Mouse (Mus musculus) neural tube, embryonic 14.5 days (tissue): ENCODE measurements around the gene Fam234a. TPM values are rescaled to one million over a fixed set of nuclear protein-coding genes. Genes with fewer than 3 reads are reported as not detected.

Experiments used
- ATAC-seq: fragments of 200-750 bp; cut with Nextera tagmentation; 2 replicates; pipeline ENCODE4 v1.8.0; 2017; ENCODE audit warnings: low read depth, mild to moderate bottlenecking, moderate TSS enrichment, moderate library complexity
- H3K27ac ChIP-seq: fragments of 300-500 bp; sonication (generic); 2 replicates; pipeline ENCODE4 v1.5.1; 2014; ENCODE audit warnings: low read depth, mild to moderate bottlenecking, control low read depth, low read length, moderate library complexity, mixed read lengths
- H3K27me3 ChIP-seq: fragments of 300-500 bp; sonication (generic); 2 replicates; pipeline ENCODE4 v1.6.1; 2014; ENCODE audit warnings: low read length; ENCODE audit not compliant: control insufficient read depth, insufficient read depth
- H3K36me3 ChIP-seq: fragments of 300-500 bp; sonication (generic); 2 replicates; pipeline ENCODE4 v1.6.1; 2014; ENCODE audit warnings: low read length, mixed read lengths; ENCODE audit not compliant: control insufficient read depth, insufficient read depth
- H3K4me1 ChIP-seq: fragments of 300-500 bp; sonication (generic); 2 replicates; pipeline ENCODE4 v1.6.1; 2014; ENCODE audit warnings: low read length; ENCODE audit not compliant: control insufficient read depth, insufficient read depth
- H3K4me2 ChIP-seq: fragments of 300-500 bp; sonication (generic); 2 replicates; pipeline ENCODE4 v1.6.1; 2014; ENCODE audit warnings: mild to moderate bottlenecking, low read depth, low read length, control low read depth
- H3K4me3 ChIP-seq: fragments of 300-500 bp; sonication (generic); 2 replicates; pipeline ENCODE4 v1.5.1; 2014; ENCODE audit warnings: low read depth, low read length, control low read depth, mixed read lengths
- H3K9ac ChIP-seq: fragments of 300-500 bp; sonication (generic); replicated peaks from 2 replicates; pipeline ENCODE4 v1.6.1; 2014; ENCODE audit warnings: low read depth, mild to moderate bottlenecking, control low read depth, low read length, mixed read lengths
- H3K9me3 ChIP-seq: fragments of 300-500 bp; sonication (generic); 2 replicates; pipeline ENCODE4 v1.6.1; 2016; ENCODE audit warnings: low read length; ENCODE audit not compliant: control insufficient read depth
- WGBS: fragments of 180-500 bp; shearing (Covaris S2); extraction: QIAGEN DNeasy Blood & Tissue Kit; methylation state at CpG from one replicate; pipeline ENCODE4 v1.1.7; 2014; 5-methylcytosine and 5-hydroxymethylcytosine counted together
- polyA plus RNA-seq: library from polyadenylated mRNA; unstranded; fragments of >200 nt; fragmentation: Nextera tagmentation; extraction: Ambion mirVana; gene quantifications from 2 replicates; pipeline ENCODE4 v1.2.1, GENCODE M21; 2014

Gene Fam234a
- polyA plus RNA-seq, 1 experiment from 2014 or later = 25.3 TPM

GRCm38 (mm10) chr17:26162736-26163135 is 81.3 kb downstream of the Fam234a start:
- Histone ChIP-seq H3K4me2 (no peak overlapping the region), H3K27ac (no peak overlapping the region), H3K27me3 (no peaks in the 10 kb centered on the region), H3K4me1 (no peaks in the 10 kb centered on the region), H3K36me3 (no peaks in the 10 kb centered on the region), H3K4me3 (no peak overlapping the region), H3K9me3 (no peaks in the 10 kb centered on the region), H3K9ac (no peak overlapping the region)
- 97% methylated on average over 1 of the region's 1 CpGs for WGBS
- no peak for ATAC-seq

Other genes starting within 250 kb of the Fam234a start
- gene Rab11fip3, start 174.7 kb downstream of the Fam234a start, polyA plus RNA-seq = 29.0 and 34.1 TPM in 2 replicates
- gene Decr2, start 153.9 kb downstream of the Fam234a start, polyA plus RNA-seq = 28.4 and 33.4 TPM in 2 replicates
- 10.8 and 16.3 TPM in 2 replicates for gene Nme4, start 148.6 kb downstream of the Fam234a start, polyA plus RNA-seq
- gene Tmem8, start 130.9 kb downstream of the Fam234a start, polyA plus RNA-seq = 2.8 and 3.1 TPM in 2 replicates
- gene Mrpl28, start 120.7 kb downstream of the Fam234a start, polyA plus RNA-seq = 177 and 192 TPM in 2 replicates
- gene Axin1, start 105.6 kb downstream of the Fam234a start, polyA plus RNA-seq = 7.1 and 7.7 TPM in 2 replicates
- 0.24 and 0.32 TPM in 2 replicates for gene Pdia2, start 45.2 kb downstream of the Fam234a start, polyA plus RNA-seq
- gene Rgs11, start 41.3 kb downstream of the Fam234a start, polyA plus RNA-seq = 18.9 and 19.9 TPM in 2 replicates
- 152 and 192 TPM in 2 replicates for gene Arhgdig, start 36.5 kb downstream of the Fam234a start, polyA plus RNA-seq
- gene Luc7l, start 8.7 kb upstream of the Fam234a start, polyA plus RNA-seq = 111 and 123 TPM in 2 replicates
- gene Neurl1b, start 170.6 kb upstream of the Fam234a start, polyA plus RNA-seq = 1.6 and 1.8 TPM in 2 replicates